Mouse (Mus musculus) liver, embryonic 11.5 days (tissue): ENCODE measurements at regions not wholly inside any gene's neighbourhood (a gene's known extent, or its start where the extent isn't known, plus 50 kb on each side); places are given as distances from the start of the nearest gene placed in this dataset.

Experiments
- ATAC-seq: fragments of 200-750 bp; cut with Nextera tagmentation; replicated peaks from 2 replicates; pipeline ENCODE4 v1.8.0; 2017; ENCODE audit warnings: moderate number of reproducible peaks, mild to moderate bottlenecking, moderate TSS enrichment, moderate library complexity; ENCODE audit not compliant: low FRiP score
- DNase-seq: peaks from one replicate; pipeline ENCODE4 v3.0.0-alpha.2; 2017; ENCODE audit warnings: low spot score
- H3K27ac ChIP-seq: fragments of 300-500 bp; sonication (generic); 2 replicates; pipeline ENCODE4 v1.5.1; 2014; ENCODE audit warnings: mild to moderate bottlenecking, low read depth, low read length, control low read depth
- H3K27me3 ChIP-seq: fragments of 300-500 bp; sonication (generic); replicated peaks from 2 replicates; pipeline ENCODE4 v1.6.1; 2014; ENCODE audit warnings: low read length, mixed read lengths; ENCODE audit not compliant: control insufficient read depth, insufficient read depth
- H3K36me3 ChIP-seq: fragments of 300-500 bp; sonication (generic); 2 replicates; pipeline ENCODE4 v1.6.1; 2014; ENCODE audit warnings: mild to moderate bottlenecking, low read length, moderate library complexity, mixed read lengths; ENCODE audit not compliant: control insufficient read depth, insufficient read depth
- H3K4me1 ChIP-seq: fragments of 300-500 bp; sonication (generic); replicated peaks from 2 replicates; pipeline ENCODE4 v1.6.1; 2014; ENCODE audit warnings: low read length, mixed read lengths; ENCODE audit not compliant: control insufficient read depth, insufficient read depth
- H3K4me2 ChIP-seq: fragments of 300-500 bp; sonication (generic); 2 replicates; pipeline ENCODE4 v1.6.1; 2014; ENCODE audit warnings: mild to moderate bottlenecking, control low read depth, moderate library complexity
- H3K4me3 ChIP-seq: fragments of 300-500 bp; sonication (generic); 2 replicates; pipeline ENCODE4 v1.5.1; 2014; ENCODE audit warnings: low read depth, low read length, control low read depth
- H3K9ac ChIP-seq: fragments of 300-500 bp; sonication (generic); 2 replicates; pipeline ENCODE4 v1.6.1; 2014; ENCODE audit warnings: low read depth, low read length, control low read depth
- H3K9me3 ChIP-seq: fragments of 300-500 bp; sonication (generic); 2 replicates; pipeline ENCODE4 v1.6.1; 2016; ENCODE audit warnings: low read length, inconsistent platforms, mixed read lengths; ENCODE audit not compliant: control insufficient read depth
- WGBS: fragments of 180-500 bp; shearing (Covaris S2); extraction: QIAGEN DNeasy Blood & Tissue Kit; methylation state at CpG from one replicate; pipeline ENCODE4 v1.1.7; 2014; 5-methylcytosine and 5-hydroxymethylcytosine counted together

- Histone ChIP-seq H3K27me3 (no peaks in the 10 kb centered on the region), H3K4me2 (no peak overlapping the region), H3K4me3 (no peak overlapping the region), H3K4me1 (no peaks in the 10 kb centered on the region), H3K9me3 (no peaks in the 10 kb centered on the region), H3K36me3 (no peaks in the 10 kb centered on the region), H3K27ac (no peak overlapping the region), H3K9ac (no peak overlapping the region)
- WGBS: 60% methylated on average over 4 of the region's 4 CpGs
- DNase-seq (peak; percentile 15), ATAC-seq (no peak)
These were observed 227.9 kb upstream of the Tbc1d5 start for GRCm38 (mm10) chr17:51407046-51407445.

- Histone ChIP-seq H3K9ac (no peak overlapping the region), H3K27ac (no peak overlapping the region), H3K4me2 (no peak overlapping the region), H3K4me3 (no peak overlapping the region), H3K9me3 (no peaks in the 10 kb centered on the region), H3K4me1 (no peaks in the 10 kb centered on the region), H3K27me3 (no peaks in the 10 kb centered on the region), H3K36me3 (no peaks in the 10 kb centered on the region)
- DNase-seq (peak; percentile 10), ATAC-seq (no peak)
- 76% methylated on average over 3 of the region's 3 CpGs for WGBS
These were observed 225.9 kb upstream of the Tbc1d5 start for GRCm38 (mm10) chr17:51405059-51405458.

DNA sequence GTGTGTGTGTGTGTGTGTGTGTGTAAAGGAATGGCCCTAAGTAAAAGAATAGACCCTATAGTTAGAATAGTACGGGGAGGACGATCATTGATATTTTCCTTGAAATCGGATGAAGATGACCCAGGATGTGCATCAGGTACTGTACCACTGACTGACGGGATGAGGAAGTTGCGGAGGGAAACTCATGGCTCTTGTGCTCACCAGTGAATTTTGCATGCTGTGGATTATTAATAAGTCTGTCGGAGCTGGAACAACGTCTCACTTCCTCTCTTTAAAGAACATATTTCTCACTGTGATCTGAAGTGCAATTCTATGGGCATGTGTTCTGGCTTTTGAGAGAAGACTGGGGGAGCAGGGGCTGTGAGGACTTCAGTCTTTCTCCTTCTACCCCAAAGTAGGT is 218.8 kb upstream of the Tbc1d5 start:
- no peaks in the 10 kb centered on the region for H3K4me1 ChIP-seq
- WGBS: 82% methylated on average over 7 of the region's 7 CpGs
- no peak for ATAC-seq
- H3K27me3 ChIP-seq: no peaks in the 10 kb centered on the region
- H3K9me3 ChIP-seq: no peaks in the 10 kb centered on the region
- H3K4me3 ChIP-seq: no peak overlapping the region
- DNase-seq: no peak
- no peaks in the 10 kb centered on the region for H3K36me3 ChIP-seq
- H3K9ac ChIP-seq: no peak overlapping the region
- H3K4me2 ChIP-seq: no peak overlapping the region
- no peak overlapping the region for H3K27ac ChIP-seq

- ATAC-seq (no peak), DNase-seq (no peak)
- no peak overlapping the region for H3K9ac ChIP-seq
- H3K4me3 ChIP-seq: no peak overlapping the region
- H3K36me3 ChIP-seq: no peaks in the 10 kb centered on the region
- no peaks in the 10 kb centered on the region for H3K9me3 ChIP-seq
- no peak overlapping the region for H3K27ac ChIP-seq
- no peaks in the 10 kb centered on the region for H3K27me3 ChIP-seq
- H3K4me2 ChIP-seq: no peak overlapping the region
- no peaks in the 10 kb centered on the region for H3K4me1 ChIP-seq
- 86% methylated on average over 11 of the region's 11 CpGs for WGBS
These were observed 214.6 kb upstream of the Tbc1d5 start for GRCm38 (mm10) chr17:51393771-51394221.

- no peak for DNase-seq
- Histone ChIP-seq H3K36me3 (no peaks in the 10 kb centered on the region), H3K9me3 (no peaks in the 10 kb centered on the region), H3K4me1 (no peaks in the 10 kb centered on the region), H3K4me3 (no peak overlapping the region), H3K4me2 (no peak overlapping the region), H3K27ac (no peak overlapping the region), H3K27me3 (no peaks in the 10 kb centered on the region), H3K9ac (no peak overlapping the region)
- 91% methylated on average over 10 of the region's 10 CpGs for WGBS
- ATAC-seq: no peak
These were observed 212.7 kb upstream of the Tbc1d5 start for GRCm38 (mm10) chr17:51391871-51392270.

DNA sequence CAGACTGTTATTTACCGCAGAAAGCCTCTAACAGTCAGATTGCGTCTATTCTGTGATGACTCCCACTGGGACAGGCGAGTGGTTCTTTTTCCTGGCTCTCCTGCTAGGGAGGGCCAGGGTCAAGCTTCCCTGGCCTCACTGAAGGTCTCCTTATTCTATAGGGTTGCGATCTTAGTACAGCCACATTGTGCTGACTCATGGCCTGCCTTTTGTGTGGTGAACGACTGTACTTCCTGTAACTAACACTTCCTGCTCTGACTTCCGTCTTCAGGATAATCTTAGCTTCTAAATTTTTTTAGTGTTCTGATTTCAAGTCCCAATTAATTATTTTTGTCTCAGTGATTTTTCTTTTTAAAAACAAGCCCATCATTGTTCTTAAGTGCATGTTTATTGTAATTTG is 203.4 kb upstream of the Tbc1d5 start:
- H3K9ac ChIP-seq: no peak overlapping the region
- H3K27ac ChIP-seq: no peak overlapping the region
- H3K4me2 ChIP-seq: no peak overlapping the region
- H3K4me1 ChIP-seq: no peaks in the 10 kb centered on the region
- no peaks in the 10 kb centered on the region for H3K27me3 ChIP-seq
- H3K4me3 ChIP-seq: no peak overlapping the region
- no peaks in the 10 kb centered on the region for H3K9me3 ChIP-seq
- ATAC-seq (no peak), DNase-seq (no peak)
- 68% methylated on average over 6 of the region's 6 CpGs for WGBS
- no peaks in the 10 kb centered on the region for H3K36me3 ChIP-seq

DNA sequence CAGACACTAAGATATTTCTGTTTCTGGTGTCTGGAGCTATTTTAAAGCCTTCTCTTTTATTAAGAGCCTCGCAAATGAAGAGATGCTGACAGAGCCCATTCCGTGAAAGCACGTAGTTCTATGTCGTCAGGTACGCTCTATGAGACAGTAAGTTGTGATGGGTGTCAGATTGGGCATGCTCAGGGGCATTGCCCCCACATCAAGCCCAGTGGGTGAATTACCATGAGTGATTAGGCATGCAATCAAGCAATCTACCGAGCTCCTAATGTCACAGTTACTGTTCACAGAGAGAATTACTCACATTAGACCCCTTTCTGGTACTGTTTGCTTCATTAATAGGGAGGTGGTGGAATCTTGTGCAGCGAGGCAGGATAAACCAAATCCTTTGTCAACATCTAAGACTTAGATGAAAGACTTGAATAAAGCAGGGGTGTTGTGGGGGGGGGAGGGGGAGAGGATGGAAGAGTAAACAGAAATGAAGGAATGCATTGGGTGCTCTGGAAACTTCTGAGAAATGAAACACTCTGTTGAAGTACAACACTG is 192.9 kb upstream of the Tbc1d5 start:
- H3K4me3 ChIP-seq: no peak overlapping the region
- H3K4me1 ChIP-seq: no peaks in the 10 kb centered on the region
- 76% methylated on average over 7 of the region's 7 CpGs for WGBS
- no peaks in the 10 kb centered on the region for H3K27me3 ChIP-seq
- no peak for ATAC-seq
- H3K27ac ChIP-seq: no peak overlapping the region
- H3K9me3 ChIP-seq: no peaks in the 10 kb centered on the region
- H3K4me2 ChIP-seq: no peak overlapping the region
- H3K9ac ChIP-seq: no peak overlapping the region
- no peaks in the 10 kb centered on the region for H3K36me3 ChIP-seq
- DNase-seq: no peak

- no peak for DNase-seq
- H3K36me3 ChIP-seq: no peaks in the 10 kb centered on the region
- ATAC-seq: no peak; the same call in 1 of the 2 replicates
- H3K9me3 ChIP-seq: no peaks in the 10 kb centered on the region
- no peak overlapping the region for H3K9ac ChIP-seq
- no peak overlapping the region for H3K27ac ChIP-seq
- no peak overlapping the region for H3K4me3 ChIP-seq
- H3K27me3 ChIP-seq: no peaks in the 10 kb centered on the region
- H3K4me2 ChIP-seq: no peak overlapping the region
- 48% methylated on average over 7 of the region's 7 CpGs for WGBS
- no peaks in the 10 kb centered on the region for H3K4me1 ChIP-seq
These were observed 191.8 kb upstream of the Tbc1d5 start for GRCm38 (mm10) chr17:51370990-51371389.

DNA sequence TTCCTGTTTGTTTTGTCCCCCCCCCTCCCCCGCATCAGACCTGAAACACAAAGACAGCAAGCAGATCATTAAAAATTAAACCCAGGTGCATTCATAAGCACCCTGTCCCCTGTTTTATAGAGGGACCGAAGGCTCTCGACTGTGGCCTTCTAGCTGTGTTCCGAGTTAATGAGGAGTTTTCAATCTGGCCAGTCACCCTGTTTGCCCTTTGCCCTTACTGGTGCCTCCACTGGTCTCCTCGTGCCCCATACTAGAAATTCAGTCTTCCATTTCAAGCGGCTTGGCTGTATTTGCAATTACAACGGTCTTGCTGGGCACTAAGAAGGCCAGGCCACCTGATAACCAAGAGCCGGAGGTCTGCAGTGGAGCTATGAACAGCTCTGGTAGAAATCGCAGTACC is 190.9 kb upstream of the Tbc1d5 start:
- WGBS: 82% methylated on average over 9 of the region's 9 CpGs
- no peak overlapping the region for H3K27ac ChIP-seq
- H3K4me2 ChIP-seq: no peak overlapping the region
- no peak for ATAC-seq
- H3K36me3 ChIP-seq: no peaks in the 10 kb centered on the region
- no peaks in the 10 kb centered on the region for H3K27me3 ChIP-seq
- no peak for DNase-seq
- H3K9ac ChIP-seq: no peak overlapping the region
- no peak overlapping the region for H3K4me3 ChIP-seq
- no peaks in the 10 kb centered on the region for H3K9me3 ChIP-seq
- H3K4me1 ChIP-seq: no peaks in the 10 kb centered on the region
